Mouse (Mus musculus) left cerebral cortex, postnatal 36 days (tissue): Measurements from ENCODE around the gene Fbxo31. TPM values are rescaled to one million over a fixed set of nuclear protein-coding genes. Genes with fewer than 3 reads are reported as not detected.

ENCODE experiments used
- DNase-seq, 2 experiments: peaks; one replicate each; pipeline ENCODE4 v3.0.0; 2021 to 2022; ENCODE audit warnings: low spot score in 2 of 2, mixed read lengths in 1 of 2
- intact Hi-C: fragments of 180-260 bp; cut with DNase I; formaldehyde crosslinking; loops from one replicate; pipeline ENCODE4 v1.15.1; 2025
- total RNA-seq, 2 experiments: library from RNA; stranded (reverse); gene quantifications; 2 replicates each; pipeline ENCODE4 v1.2.3; 2021

Gene Fbxo31
- total RNA-seq, 2 experiments from 2014 or later: 98.8 to 116 TPM

GRCm38 (mm10) chr8:121560432-121561100 is 18.0 kb downstream of the Fbxo31 start:
- no peak for DNase-seq

GRCm38 (mm10) chr8:121559801-121560200 is 18.8 kb downstream of the Fbxo31 start:
- DNase-seq: no peak
- intact Hi-C loops: no loop called here

More at GRCm38 (mm10) chr8:121560432-121561100, 18.0 kb downstream of the Fbxo31 start:
- intact Hi-C loops: no loop called here

- intact Hi-C loops: no loop called here
- no peak for DNase-seq
These were observed 20.1 kb downstream of the Fbxo31 start for GRCm38 (mm10) chr8:121558538-121558937.

- intact Hi-C loops: no loop called here
- DNase-seq: no peak
These were observed 20.9 kb downstream of the Fbxo31 start for GRCm38 (mm10) chr8:121557746-121558145.

- no peak for DNase-seq
- intact Hi-C loops: no loop called here
These were observed 24.7 kb downstream of the Fbxo31 start for GRCm38 (mm10) chr8:121553831-121554475.

- intact Hi-C loops: no loop called here
- DNase-seq: no peak
These were observed 26.1 kb downstream of the Fbxo31 start for GRCm38 (mm10) chr8:121552506-121552905.

- intact Hi-C loops: no loop called here
- DNase-seq: no peak
These were observed 27.3 kb downstream of the Fbxo31 start for GRCm38 (mm10) chr8:121551065-121551985.

- intact Hi-C loops: no loop called here
- DNase-seq: no peak
These were observed 28.6 kb downstream of the Fbxo31 start for GRCm38 (mm10) chr8:121550056-121550455.

GRCm38 (mm10) chr8:121547132-121547531 is 31.5 kb downstream of the Fbxo31 start:
- intact Hi-C loops: loop anchor here (5.0 kb wide), 2 partner anchors 50 to 140 kb away; no protein-coding TSS in a partner anchor
- peak in 1 of 2 experiments; percentile 70 for DNase-seq

- intact Hi-C loops: loop anchor here (5.0 kb wide), 2 partner anchors 52 to 142 kb away; no protein-coding TSS in a partner anchor
- no peak for DNase-seq
These were observed 33.7 kb downstream of the Fbxo31 start for GRCm38 (mm10) chr8:121544936-121545335.

GRCm38 (mm10) chr8:121544276-121544785 is 34.3 kb downstream of the Fbxo31 start, which contains the start of gene 1700018B08Rik:
Gene 1700018B08Rik, minus strand, starts transcription at chr8:121544320.
- intact Hi-C loops: no loop called here
- no peak for DNase-seq

- intact Hi-C loops: no loop called here
- no peak for DNase-seq
These were observed 35.7 kb downstream of the Fbxo31 start for GRCm38 (mm10) chr8:121542901-121543300.

GRCm38 (mm10) chr8:121541862-121542261 is 36.7 kb downstream of the Fbxo31 start:
- intact Hi-C loops: no loop called here
- no peak for DNase-seq

GRCm38 (mm10) chr8:121532381-121532780 is 46.2 kb downstream of the Fbxo31 start:
- no peak for DNase-seq
- intact Hi-C loops: no loop called here

GRCm38 (mm10) chr8:121530639-121531038 is 48.0 kb downstream of the Fbxo31 start:
- no peak for DNase-seq

GRCm38 (mm10) chr8:121528790-121529189 is 49.8 kb downstream of the Fbxo31 start:
- intact Hi-C loops: no loop called here
- no peak for DNase-seq

More at GRCm38 (mm10) chr8:121530639-121531038, 48.0 kb downstream of the Fbxo31 start:
- intact Hi-C loops: no loop called here

- DNase-seq: no peak
- intact Hi-C loops: no loop called here
These were observed 50.9 kb downstream of the Fbxo31 start for GRCm38 (mm10) chr8:121527751-121528150.

GRCm38 (mm10) chr8:121526811-121527550 is 51.6 kb downstream of the Fbxo31 start:
- intact Hi-C loops: no loop called here
- DNase-seq: no peak
